Mouse (Mus musculus): ENCODE measurements at regions not wholly inside any gene's neighbourhood (a gene's known extent, or its start where the extent isn't known, plus 50 kb on each side); places are given as distances from the start of the nearest gene placed in this dataset.

- H3K4me3 ChIP-seq (ENCODE audit: insufficient read depth, low read length): no peak overlapping the region
- TF ChIP-seq POLR2A (IDR thresholded peaks at IDR 0.05; ENCODE audit: low read depth, low read length) (no peak), CTCF (IDR thresholded peaks at IDR 0.05; ENCODE audit: borderline replicate concordance, insufficient read depth, low read length) (no peak)
- no peaks in the 10 kb centered on the region for H3K4me1 ChIP-seq (ENCODE audit: control insufficient read depth, insufficient read depth, low read length)
- H3K27ac ChIP-seq (ENCODE audit: insufficient read depth, low read length): no peak overlapping the region
Measured at GRCm38 (mm10) chr3:130962151-130962633, 148.1 kb upstream of the Lef1 start.

GRCm38 (mm10) chr3:130961704-130962103, 148.6 kb upstream of the Lef1 start:
- Histone ChIP-seq H3K4me3 (ENCODE audit: insufficient read depth, low read length) (no peak overlapping the region), H3K27ac (ENCODE audit: insufficient read depth, low read length) (no peak overlapping the region), H3K4me1 (ENCODE audit: control insufficient read depth, insufficient read depth, low read length) (no peaks in the 10 kb centered on the region)
- TF ChIP-seq POLR2A (IDR thresholded peaks at IDR 0.05; ENCODE audit: low read depth, low read length) (no peak), CTCF (IDR thresholded peaks at IDR 0.05; ENCODE audit: borderline replicate concordance, insufficient read depth, low read length) (no peak)

GRCm38 (mm10) chr3:130955958-130956357, 154.3 kb upstream of the Lef1 start:
- Histone ChIP-seq H3K27ac (ENCODE audit: insufficient read depth, low read length) (no peak overlapping the region), H3K4me1 (ENCODE audit: control insufficient read depth, insufficient read depth, low read length) (0 out of 2 replicates have a peak, but pooled peaks cover 2% of the 10 kb centered on the region), H3K4me3 (ENCODE audit: insufficient read depth, low read length) (no peak overlapping the region)
- no peak for TF ChIP-seq POLR2A (IDR thresholded peaks at IDR 0.05; ENCODE audit: low read depth, low read length)
- TF ChIP-seq CTCF (IDR thresholded peaks at IDR 0.05; ENCODE audit: borderline replicate concordance, insufficient read depth, low read length): no peak

- Histone ChIP-seq H3K4me1 (ENCODE audit: control insufficient read depth, insufficient read depth, low read length) (peaks cover 10% of the 10 kb centered on the region), H3K27ac (ENCODE audit: insufficient read depth, low read length) (peak overlapping the region; percentile 85), H3K4me3 (ENCODE audit: insufficient read depth, low read length) (no peak overlapping the region)
- TF ChIP-seq CTCF (IDR thresholded peaks at IDR 0.05; ENCODE audit: borderline replicate concordance, insufficient read depth, low read length) (no peak), POLR2A (IDR thresholded peaks at IDR 0.05; ENCODE audit: low read depth, low read length) (no peak)
Measured at GRCm38 (mm10) chr3:130951381-130951780, 158.9 kb upstream of the Lef1 start.

- no peak for TF ChIP-seq POLR2A (IDR thresholded peaks at IDR 0.05; ENCODE audit: low read depth, low read length)
- TF ChIP-seq CTCF (IDR thresholded peaks at IDR 0.05; ENCODE audit: borderline replicate concordance, insufficient read depth, low read length): no peak
- no peak overlapping the region for H3K4me3 ChIP-seq (ENCODE audit: insufficient read depth, low read length)
- H3K27ac ChIP-seq (ENCODE audit: insufficient read depth, low read length): peak overlapping the region; percentile 85
- peaks cover 12% of the 10 kb centered on the region for H3K4me1 ChIP-seq (ENCODE audit: control insufficient read depth, insufficient read depth, low read length)
Measured at GRCm38 (mm10) chr3:130950872-130951271, 159.4 kb upstream of the Lef1 start.

- Histone ChIP-seq H3K27ac (ENCODE audit: insufficient read depth, low read length) (no peak overlapping the region), H3K4me1 (ENCODE audit: control insufficient read depth, insufficient read depth, low read length) (peaks cover 17% of the 10 kb centered on the region), H3K4me3 (ENCODE audit: insufficient read depth, low read length) (no peak overlapping the region)
- no peak for TF ChIP-seq CTCF (IDR thresholded peaks at IDR 0.05; ENCODE audit: borderline replicate concordance, insufficient read depth, low read length)
- no peak for TF ChIP-seq POLR2A (IDR thresholded peaks at IDR 0.05; ENCODE audit: low read depth, low read length)
Measured at GRCm38 (mm10) chr3:130947880-130948279, 162.4 kb upstream of the Lef1 start.

- Histone ChIP-seq H3K4me1 (ENCODE audit: control insufficient read depth, insufficient read depth, low read length) (peaks cover 17% of the 10 kb centered on the region), H3K27ac (ENCODE audit: insufficient read depth, low read length) (no peak overlapping the region), H3K4me3 (ENCODE audit: insufficient read depth, low read length) (no peak overlapping the region)
- TF ChIP-seq CTCF (IDR thresholded peaks at IDR 0.05; ENCODE audit: borderline replicate concordance, insufficient read depth, low read length) (no peak), POLR2A (IDR thresholded peaks at IDR 0.05; ENCODE audit: low read depth, low read length) (no peak)
Measured at GRCm38 (mm10) chr3:130947277-130947606, 163.0 kb upstream of the Lef1 start.

GRCm38 (mm10) chr3:130946576-130947276, 163.5 kb upstream of the Lef1 start:
- TF ChIP-seq POLR2A (IDR thresholded peaks at IDR 0.05; ENCODE audit: low read depth, low read length) (no peak), CTCF (IDR thresholded peaks at IDR 0.05; ENCODE audit: borderline replicate concordance, insufficient read depth, low read length) (no peak)
- Histone ChIP-seq H3K4me1 (ENCODE audit: control insufficient read depth, insufficient read depth, low read length) (peaks cover 17% of the 10 kb centered on the region), H3K4me3 (ENCODE audit: insufficient read depth, low read length) (no peak overlapping the region), H3K27ac (ENCODE audit: insufficient read depth, low read length) (peak overlapping the region; percentile 14; the same call in 1 of the 2 replicates)

GRCm38 (mm10) chr3:130945861-130946449, 164.3 kb upstream of the Lef1 start:
- Histone ChIP-seq H3K27ac (ENCODE audit: insufficient read depth, low read length) (peak overlapping the region; percentile 14; the same call in 1 of the 2 replicates), H3K4me1 (ENCODE audit: control insufficient read depth, insufficient read depth, low read length) (peaks cover 15% of the 10 kb centered on the region), H3K4me3 (ENCODE audit: insufficient read depth, low read length) (no peak overlapping the region)
- no peak for TF ChIP-seq POLR2A (IDR thresholded peaks at IDR 0.05; ENCODE audit: low read depth, low read length)
- TF ChIP-seq CTCF (IDR thresholded peaks at IDR 0.05; ENCODE audit: borderline replicate concordance, insufficient read depth, low read length): no peak

GRCm38 (mm10) chr3:130945396-130945795, 164.9 kb upstream of the Lef1 start:
- Histone ChIP-seq H3K4me1 (ENCODE audit: control insufficient read depth, insufficient read depth, low read length) (peaks cover 11% of the 10 kb centered on the region), H3K4me3 (ENCODE audit: insufficient read depth, low read length) (no peak overlapping the region), H3K27ac (ENCODE audit: insufficient read depth, low read length) (no peak overlapping the region)
- TF ChIP-seq CTCF (IDR thresholded peaks at IDR 0.05; ENCODE audit: borderline replicate concordance, insufficient read depth, low read length): no peak
- no peak for TF ChIP-seq POLR2A (IDR thresholded peaks at IDR 0.05; ENCODE audit: low read depth, low read length)

Measured in embryonic fibroblast, embryonic 13.5 days (primary cell).